Mouse (Mus musculus): Measurements from ENCODE around the gene Stk40. TPM values are rescaled to one million over a fixed set of nuclear protein-coding genes. Genes with fewer than 3 reads are reported as not detected.

Gene Stk40
- polyA plus RNA-seq, 1 experiment from 2014 or later = 45.0 TPM

GRCm38 (mm10) chr4:126141021-126141420, 37.3 kb downstream of the Stk40 start:
- no peak overlapping the region for H3K27ac ChIP-seq (replicated peaks)
- no peak overlapping the region for H3K4me3 ChIP-seq
- 79% methylated on average over 5 of the region's 5 CpGs for WGBS
- no peaks in the 10 kb centered on the region for H3K4me1 ChIP-seq
- 0 out of 2 replicates have a peak, but pooled peaks cover 2% of the 10 kb centered on the region for H3K27me3 ChIP-seq (ENCODE audit: low read depth, poor library complexity, severe bottlenecking)
- no peak for DNase-seq (ENCODE audit: low spot score)
- peaks cover 44% of the 10 kb centered on the region for H3K36me3 ChIP-seq
- H3K9me3 ChIP-seq (replicated peaks) = no peaks in the 10 kb centered on the region

DNA sequence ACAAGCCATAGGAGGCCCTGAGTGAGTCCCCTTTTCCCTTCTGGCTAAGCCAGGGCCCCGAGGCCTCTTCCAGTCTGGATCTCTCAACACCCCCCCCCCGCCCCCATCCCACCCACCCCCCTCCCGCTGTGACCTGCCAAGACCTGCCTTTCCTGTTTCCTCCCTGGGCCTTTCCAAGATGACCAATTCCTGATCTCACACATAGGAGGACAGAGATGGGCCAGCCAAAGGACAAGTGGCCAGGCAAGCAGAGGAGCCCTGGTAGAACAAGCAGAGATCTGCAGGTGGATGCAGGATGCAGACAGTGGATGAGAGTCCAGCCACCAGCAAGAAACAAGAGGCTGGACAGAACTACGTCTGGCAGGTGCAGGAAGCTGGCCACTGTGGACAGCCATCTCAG, 41.6 kb downstream of the Stk40 start:
- no peaks in the 10 kb centered on the region for H3K9me3 ChIP-seq (replicated peaks)
- no peak overlapping the region for H3K4me3 ChIP-seq
- no peak for DNase-seq (ENCODE audit: low spot score)
- 66% methylated on average over 4 of the region's 4 CpGs for WGBS
- H3K27ac ChIP-seq (replicated peaks) = no peak overlapping the region
- H3K27me3 ChIP-seq (ENCODE audit: low read depth, poor library complexity, severe bottlenecking) = peaks cover 44% of the 10 kb centered on the region
- peaks cover 38% of the 10 kb centered on the region for H3K4me1 ChIP-seq
- peaks cover 2% of the 10 kb centered on the region for H3K36me3 ChIP-seq

GRCm38 (mm10) chr4:126146974-126147532, 43.3 kb downstream of the Stk40 start:
- Histone ChIP-seq H3K4me3 (peak overlapping the region; percentile 61; the same call in 1 of the 2 replicates), H3K9me3 (replicated peaks) (no peaks in the 10 kb centered on the region), H3K27ac (replicated peaks) (peak overlapping the region; percentile 65), H3K36me3 (no peaks in the 10 kb centered on the region), H3K27me3 (ENCODE audit: low read depth, poor library complexity, severe bottlenecking) (peaks cover 61% of the 10 kb centered on the region), H3K4me1 (peaks cover 47% of the 10 kb centered on the region)
- WGBS = 48% methylated on average over 9 of the region's 9 CpGs
- DNase-seq (ENCODE audit: low spot score) = no peak

- H3K27me3 ChIP-seq (ENCODE audit: low read depth, poor library complexity, severe bottlenecking) = peaks cover 65% of the 10 kb centered on the region
- no peaks in the 10 kb centered on the region for H3K9me3 ChIP-seq (replicated peaks)
- WGBS = 2% methylated on average over 24 of the region's 24 CpGs
- DNase-seq (ENCODE audit: low spot score) = peak; percentile 74
- no peaks in the 10 kb centered on the region for H3K36me3 ChIP-seq
- peak within 1 kb of the TSS; percentile 80 for H3K27ac ChIP-seq (replicated peaks)
- H3K4me1 ChIP-seq = peaks cover 47% of the 10 kb centered on the region
- H3K4me3 ChIP-seq = peak within 1 kb of the TSS; percentile 61
These were observed 43.9 kb downstream of the Stk40 start, which contains the start of gene Eva1b for GRCm38 (mm10) chr4:126147533-126148160. Eva1b (plus strand) TSS chr4:126147744.

GRCm38 (mm10) chr4:126148161-126148961, 44.6 kb downstream of the Stk40 start:
- Histone ChIP-seq H3K36me3 (no peaks in the 10 kb centered on the region), H3K27ac (replicated peaks) (peak overlapping the region; percentile 80), H3K27me3 (ENCODE audit: low read depth, poor library complexity, severe bottlenecking) (peaks cover 65% of the 10 kb centered on the region), H3K4me1 (peaks cover 47% of the 10 kb centered on the region), H3K9me3 (replicated peaks) (no peaks in the 10 kb centered on the region), H3K4me3 (peak overlapping the region; percentile 61)
- peak; percentile 57 for DNase-seq (ENCODE audit: low spot score)
- under 1% methylated on average over 61 of the region's 67 CpGs for WGBS

GRCm38 (mm10) chr4:126149041-126149676, 45.4 kb downstream of the Stk40 start:
- Histone ChIP-seq H3K9me3 (replicated peaks) (no peaks in the 10 kb centered on the region), H3K4me3 (peak overlapping the region; percentile 61), H3K27me3 (ENCODE audit: low read depth, poor library complexity, severe bottlenecking) (peaks cover 65% of the 10 kb centered on the region), H3K27ac (replicated peaks) (peak overlapping the region; percentile 80), H3K36me3 (no peaks in the 10 kb centered on the region), H3K4me1 (peaks cover 47% of the 10 kb centered on the region)
- WGBS = 25% methylated on average over 42 of the region's 42 CpGs
- peak; percentile 34 for DNase-seq (ENCODE audit: low spot score)

GRCm38 (mm10) chr4:126149798-126150197, 46.0 kb downstream of the Stk40 start:
- no peak for DNase-seq (ENCODE audit: low spot score)
- Histone ChIP-seq H3K36me3 (no peaks in the 10 kb centered on the region), H3K4me1 (peaks cover 47% of the 10 kb centered on the region), H3K27ac (replicated peaks) (no peak overlapping the region), H3K4me3 (peak overlapping the region; percentile 61), H3K27me3 (ENCODE audit: low read depth, poor library complexity, severe bottlenecking) (peaks cover 65% of the 10 kb centered on the region), H3K9me3 (replicated peaks) (no peaks in the 10 kb centered on the region)
- 38% methylated on average over 10 of the region's 10 CpGs for whole genome bisulfite sequencing

- Histone ChIP-seq H3K9me3 (replicated peaks) (no peaks in the 10 kb centered on the region), H3K36me3 (no peaks in the 10 kb centered on the region), H3K27ac (replicated peaks) (no peak overlapping the region; the same call in 1 of the 2 replicates), H3K4me1 (peaks cover 50% of the 10 kb centered on the region), H3K27me3 (ENCODE audit: low read depth, poor library complexity, severe bottlenecking) (peaks cover 65% of the 10 kb centered on the region), H3K4me3 (peak overlapping the region; percentile 61; the same call in 1 of the 2 replicates)
- peak; percentile 68 for DNase-seq (ENCODE audit: low spot score)
- 51% methylated on average over 16 of the region's 16 CpGs for WGBS
These were observed 46.7 kb downstream of the Stk40 start for GRCm38 (mm10) chr4:126150297-126150948.

GRCm38 (mm10) chr4:126150949-126151320, 47.2 kb downstream of the Stk40 start:
- no peak overlapping the region for H3K4me3 ChIP-seq
- H3K27me3 ChIP-seq (ENCODE audit: low read depth, poor library complexity, severe bottlenecking) = peaks cover 63% of the 10 kb centered on the region
- H3K4me1 ChIP-seq = peaks cover 55% of the 10 kb centered on the region

DNA sequence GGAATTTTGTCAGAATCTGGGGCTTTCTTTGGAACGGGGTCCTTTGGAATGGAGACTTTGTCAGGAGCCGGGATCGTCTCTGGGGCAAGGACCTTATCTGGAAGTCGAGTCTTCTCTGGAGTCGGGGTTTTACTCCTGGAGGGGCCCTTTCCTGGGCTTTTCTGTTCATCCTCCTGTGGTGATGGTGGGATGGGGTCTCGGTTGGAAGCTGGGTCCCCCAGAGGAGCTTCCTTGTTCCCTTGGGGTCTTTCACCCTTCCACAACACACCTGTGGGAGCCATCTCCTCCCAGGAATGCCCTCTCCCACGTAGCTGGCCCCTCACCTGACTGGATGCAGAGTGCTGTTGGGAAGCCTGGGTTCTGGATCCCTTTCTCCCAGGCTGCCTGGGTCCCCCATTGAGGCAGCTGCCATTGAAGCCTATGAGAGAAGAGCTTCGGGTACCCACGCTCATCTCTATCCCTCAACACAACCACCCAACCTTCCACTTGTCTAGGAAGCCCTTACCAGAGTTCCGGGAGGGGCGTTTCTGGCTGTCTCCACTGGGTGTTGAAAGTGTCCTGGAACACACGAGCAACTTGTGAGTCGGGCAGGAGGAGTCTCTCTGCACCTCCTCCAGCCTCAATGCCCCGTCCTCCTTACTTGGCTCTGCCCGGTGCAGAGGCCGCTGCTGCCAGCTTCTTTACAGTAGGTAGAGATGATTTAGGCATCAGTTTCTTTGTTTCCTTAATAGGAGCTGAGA, 48.1 kb downstream of the Stk40 start:
- Histone ChIP-seq H3K4me1 (peaks cover 52% of the 10 kb centered on the region), H3K27ac (replicated peaks) (no peak overlapping the region), H3K27me3 (ENCODE audit: low read depth, poor library complexity, severe bottlenecking) (peaks cover 56% of the 10 kb centered on the region), H3K36me3 (peaks cover 4% of the 10 kb centered on the region), H3K9me3 (replicated peaks) (no peaks in the 10 kb centered on the region), H3K4me3 (no peak overlapping the region)
- DNase-seq (ENCODE audit: low spot score) = no peak
- WGBS = 86% methylated on average over 16 of the region's 16 CpGs

More at GRCm38 (mm10) chr4:126150949-126151320, 47.2 kb downstream of the Stk40 start:
- Histone ChIP-seq H3K9me3 (replicated peaks) (no peaks in the 10 kb centered on the region), H3K27ac (replicated peaks) (no peak overlapping the region; the same call in 1 of the 2 replicates), H3K36me3 (no peaks in the 10 kb centered on the region)
- WGBS = 79% methylated on average over 6 of the region's 6 CpGs
- no peak for DNase-seq (ENCODE audit: low spot score)

DNA sequence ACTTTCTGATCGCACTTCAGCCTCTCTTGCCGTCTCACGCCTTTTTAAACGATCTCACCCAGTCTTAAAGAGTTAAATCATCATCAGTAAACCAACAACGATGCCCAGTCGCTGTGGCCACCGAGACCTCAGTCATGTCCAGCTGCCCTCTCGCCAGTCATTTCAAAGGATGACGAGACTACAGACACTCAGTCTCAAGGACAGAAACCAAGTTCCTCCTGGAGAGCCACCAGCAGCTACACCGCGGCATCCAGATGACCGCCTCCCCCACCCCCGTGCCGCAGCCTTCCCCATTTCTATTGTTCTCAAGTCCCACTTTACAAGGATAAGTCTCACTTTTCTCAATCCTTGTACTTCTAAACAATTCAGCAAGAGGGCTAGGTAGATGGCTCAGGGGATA, 49.1 kb downstream of the Stk40 start:
- peaks cover 46% of the 10 kb centered on the region for H3K27me3 ChIP-seq (ENCODE audit: low read depth, poor library complexity, severe bottlenecking)
- H3K27ac ChIP-seq (replicated peaks) = no peak overlapping the region
- H3K36me3 ChIP-seq = peaks cover 6% of the 10 kb centered on the region
- peaks cover 42% of the 10 kb centered on the region for H3K4me1 ChIP-seq
- no peak for DNase-seq (ENCODE audit: low spot score)
- H3K9me3 ChIP-seq (replicated peaks) = no peaks in the 10 kb centered on the region
- no peak overlapping the region for H3K4me3 ChIP-seq
- WGBS = 63% methylated on average over 14 of the region's 14 CpGs
